Mouse (Mus musculus): ENCODE data around the gene Auts2.

Auts2 gene

GRCm38 (mm10) chr5:131585684-131586331 lies 957.3 kb downstream of the Auts2 start:
- no peak for DNase-seq

- no peak for DNase-seq
Measured at GRCm38 (mm10) chr5:131584260-131585135, 958.6 kb downstream of the Auts2 start.

GRCm38 (mm10) chr5:131581110-131582050 lies 961.8 kb downstream of the Auts2 start:
- no peak for DNase-seq

- DNase-seq: no peak
Measured at GRCm38 (mm10) chr5:131578737-131579136, 964.4 kb downstream of the Auts2 start.

GRCm38 (mm10) chr5:131575733-131576265 lies 967.3 kb downstream of the Auts2 start:
- no peak for DNase-seq

- no peak for DNase-seq
Measured at GRCm38 (mm10) chr5:131575086-131575514, 968.0 kb downstream of the Auts2 start.

- no peak for DNase-seq
Measured at GRCm38 (mm10) chr5:131574469-131575085, 968.6 kb downstream of the Auts2 start.

GRCm38 (mm10) chr5:131573296-131574177 lies 969.6 kb downstream of the Auts2 start:
- no peak for DNase-seq

GRCm38 (mm10) chr5:131566032-131566431 lies 977.1 kb downstream of the Auts2 start:
- DNase-seq: no peak

- DNase-seq: no peak
Measured at GRCm38 (mm10) chr5:131563630-131564252, 979.4 kb downstream of the Auts2 start.

GRCm38 (mm10) chr5:131560773-131561560 lies 982.2 kb downstream of the Auts2 start:
- no peak for DNase-seq

- no peak for DNase-seq
Measured at GRCm38 (mm10) chr5:131558403-131559174, 984.6 kb downstream of the Auts2 start.

GRCm38 (mm10) chr5:131557591-131558385 lies 985.4 kb downstream of the Auts2 start:
- DNase-seq: no peak

GRCm38 (mm10) chr5:131548932-131549563 lies 994.1 kb downstream of the Auts2 start:
- DNase-seq: no peak

GRCm38 (mm10) chr5:131547926-131548325 lies 995.2 kb downstream of the Auts2 start:
- DNase-seq: no peak

GRCm38 (mm10) chr5:131546414-131546813 lies 996.7 kb downstream of the Auts2 start:
- no peak for DNase-seq

GRCm38 (mm10) chr5:131544381-131544780 lies 998.8 kb downstream of the Auts2 start:
- DNase-seq: no peak
